Mouse (Mus musculus): ENCODE measurements around the gene Aste1.

The Aste1 gene

GRCm38 (mm10) chr9:105395218-105395627, at the start of gene Aste1, which contains the start of gene Nek11:
Gene Aste1, plus strand, starts transcription at chr9:105395392.
Gene Nek11, minus strand, starts transcription at chr9:105395524.
- in situ Hi-C loops (cut with MboI) = loop anchor here (25.0 kb wide), 3 partner anchors 258 to 808 kb away; partner anchors contain the start of genes 1700080E11Rik, Mrpl3 and Nudt16

- in situ Hi-C loops (cut with MboI) = no loop called here
Measured at GRCm38 (mm10) chr9:105348242-105349031, 46.8 kb upstream of the Aste1 start.

DNA sequence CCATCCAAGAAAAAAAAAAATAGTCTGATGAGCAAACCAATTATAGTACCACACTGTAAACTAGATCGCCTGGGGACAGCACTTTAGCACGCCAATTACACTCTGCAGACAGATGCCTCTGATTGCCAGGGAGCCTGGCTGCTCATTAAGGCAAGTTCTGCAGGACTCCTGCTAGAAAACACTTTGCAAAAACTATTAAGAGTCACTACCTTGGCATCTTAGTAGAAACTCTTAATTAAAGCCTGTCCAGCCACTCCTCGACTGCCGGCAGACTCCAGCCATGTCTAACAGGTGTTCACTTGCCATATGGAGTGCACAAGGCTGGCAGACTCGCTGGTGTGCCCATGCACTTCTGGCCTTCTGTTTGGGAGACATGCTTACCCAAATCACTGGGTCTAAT, 46.2 kb upstream of the Aste1 start:
- in situ Hi-C loops (cut with MboI) = no loop called here

GRCm38 (mm10) chr9:105362181-105362580, 33.0 kb upstream of the Aste1 start:
- in situ Hi-C loops (cut with MboI) = no loop called here

DNA sequence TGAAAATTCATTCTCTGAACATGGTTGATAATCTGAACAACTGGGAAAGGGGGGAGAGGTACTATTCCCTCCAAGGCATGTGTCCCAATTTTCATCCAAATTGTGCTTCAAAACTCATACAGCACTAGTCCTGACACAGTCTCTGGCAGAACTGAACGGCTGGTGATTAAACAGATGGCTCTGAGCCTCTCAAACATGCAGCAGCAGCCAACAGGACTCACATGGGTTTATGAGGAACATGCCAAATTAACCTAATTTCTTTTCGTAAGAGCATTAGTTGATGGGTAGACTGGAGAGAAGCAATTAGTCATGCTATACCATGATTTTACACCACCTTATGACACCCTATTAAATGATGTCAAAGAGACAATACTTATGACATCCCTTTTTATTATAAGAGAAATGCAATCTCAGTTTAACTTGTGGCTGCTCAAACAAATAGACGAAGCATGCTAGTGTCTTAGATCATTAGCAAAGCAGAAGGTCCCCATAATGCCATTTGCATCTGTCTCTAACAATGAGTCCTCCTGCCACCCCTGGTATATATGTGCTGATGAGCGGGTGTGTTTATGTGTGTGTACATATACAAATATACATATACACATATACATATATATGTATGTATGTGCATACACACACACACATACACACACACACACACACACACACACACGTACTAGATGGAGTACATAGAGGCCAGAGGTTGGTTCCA, 31.5 kb upstream of the Aste1 start:
- in situ Hi-C loops (cut with MboI) = no loop called here

GRCm38 (mm10) chr9:105366199-105366598, 29.0 kb upstream of the Aste1 start:
- in situ Hi-C loops (cut with MboI) = no loop called here

DNA sequence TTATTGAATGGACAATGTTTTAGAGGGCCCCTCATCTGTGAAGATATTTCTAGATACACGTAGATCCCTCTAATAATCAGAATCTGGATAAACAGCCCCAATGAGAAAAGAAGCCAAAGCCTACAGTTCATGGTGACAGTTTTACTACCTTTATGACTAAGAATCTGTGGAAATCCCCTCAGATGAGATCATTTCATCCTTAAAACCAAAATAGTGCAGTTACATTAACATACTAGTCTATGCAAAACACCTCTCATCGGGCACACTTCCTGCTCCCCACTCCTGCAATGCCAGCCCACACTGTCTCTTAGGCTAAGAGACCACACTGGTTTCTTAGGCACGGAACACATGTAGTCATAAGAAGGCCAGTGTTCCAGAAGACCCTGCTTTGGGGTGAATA, 26.6 kb upstream of the Aste1 start:
- in situ Hi-C loops (cut with MboI) = no loop called here

DNA sequence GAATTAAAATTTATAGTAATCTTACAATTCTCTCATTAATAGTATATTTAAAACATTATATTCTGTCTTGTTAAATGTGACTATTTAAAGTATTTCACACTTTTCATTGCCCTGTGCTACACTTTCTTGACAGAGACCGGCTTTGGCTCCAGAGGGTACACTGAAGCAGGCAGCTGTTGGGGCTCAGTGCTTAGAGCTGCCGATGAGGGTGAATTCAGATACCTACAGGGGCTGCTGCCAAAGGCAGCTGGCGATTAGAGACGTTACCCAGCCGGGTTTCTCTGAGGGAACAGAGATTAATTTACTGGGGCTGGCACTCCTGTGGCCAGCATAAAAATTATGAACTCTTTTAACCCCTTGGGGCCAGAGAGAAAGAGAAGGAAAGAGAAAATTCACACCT, 20.8 kb upstream of the Aste1 start:
- in situ Hi-C loops (cut with MboI) = no loop called here

DNA sequence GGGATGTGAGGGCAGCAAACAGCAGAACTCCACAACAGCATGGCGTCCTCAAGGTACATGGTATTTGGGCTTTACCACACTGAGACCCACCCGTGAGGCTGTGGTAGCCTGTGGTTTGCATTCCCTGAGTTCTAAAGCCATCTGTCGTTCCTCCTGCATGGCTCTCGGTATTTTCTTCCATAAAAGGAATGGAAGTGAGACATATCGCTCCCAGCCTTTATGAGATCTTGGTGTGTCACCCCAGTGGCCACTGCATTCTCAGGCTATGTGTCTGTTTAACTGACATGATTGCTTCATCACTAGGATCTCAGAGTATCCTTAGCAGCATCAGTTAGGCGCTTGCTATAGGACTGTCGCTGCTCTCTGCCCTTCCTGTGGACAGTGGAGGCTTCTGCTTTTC, 18.8 kb upstream of the Aste1 start:
- in situ Hi-C loops (cut with MboI) = loop anchor here (25.0 kb wide), 3 partner anchors 239 to 789 kb away; partner anchors contain the start of genes 1700080E11Rik, Mrpl3 and Nudt16

DNA sequence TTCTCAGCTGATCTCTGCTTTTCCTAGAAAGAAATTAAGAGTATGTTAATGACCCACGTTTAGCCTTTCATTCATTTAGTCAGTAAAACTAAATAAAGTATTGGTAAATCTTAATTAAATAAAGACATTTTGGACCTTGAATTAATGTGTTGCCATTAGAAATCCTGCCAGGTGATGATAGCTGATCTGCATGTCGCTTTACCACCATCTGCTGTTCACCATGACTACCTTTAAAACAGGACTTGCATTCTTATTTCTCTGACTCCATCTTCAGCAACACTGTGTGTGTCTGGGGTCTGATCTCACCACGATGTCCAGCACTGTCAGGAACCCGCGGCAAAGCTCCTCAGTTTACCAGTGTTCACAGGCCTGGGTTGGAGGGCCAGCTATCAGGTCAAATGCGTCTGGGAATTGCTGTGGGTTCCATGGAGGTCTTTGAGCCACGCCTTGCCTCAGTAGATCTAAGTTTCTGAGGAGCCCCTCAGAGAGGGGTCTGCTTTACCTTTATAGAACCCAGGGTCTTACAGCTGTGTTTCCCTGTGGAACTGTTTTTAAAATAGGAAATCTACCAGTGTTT, 18.1 kb upstream of the Aste1 start:
- in situ Hi-C loops (cut with MboI) = loop anchor here (25.0 kb wide), 3 partner anchors 240 to 790 kb away; partner anchors contain the start of genes 1700080E11Rik, Mrpl3 and Nudt16

DNA sequence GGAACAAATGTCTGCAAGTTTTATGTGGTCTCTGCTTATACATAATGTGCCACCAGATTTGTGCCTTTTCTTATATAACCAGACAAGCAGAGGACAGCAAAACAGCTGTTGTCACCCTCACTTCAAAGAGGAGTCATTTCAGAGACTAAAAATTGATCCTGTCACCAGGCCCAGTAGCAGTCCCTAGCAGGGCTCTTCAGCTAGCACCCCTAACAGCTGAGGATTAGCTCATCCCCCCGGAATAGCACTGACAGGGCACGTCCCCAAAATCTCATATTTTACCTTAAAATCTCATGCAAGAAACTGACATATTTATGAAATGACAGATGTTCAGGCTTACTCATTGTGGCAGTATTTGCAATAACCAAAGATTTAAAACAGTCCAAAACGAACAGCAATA, 17.6 kb upstream of the Aste1 start:
- in situ Hi-C loops (cut with MboI) = loop anchor here (25.0 kb wide), 3 partner anchors 240 to 790 kb away; partner anchors contain the start of genes 1700080E11Rik, Mrpl3 and Nudt16

- in situ Hi-C loops (cut with MboI) = loop anchor here (25.0 kb wide), 3 partner anchors 242 to 792 kb away; partner anchors contain the start of genes 1700080E11Rik, Mrpl3 and Nudt16
Measured at GRCm38 (mm10) chr9:105379533-105380145, 15.6 kb upstream of the Aste1 start.

- in situ Hi-C loops (cut with MboI) = loop anchor here (25.0 kb wide), 3 partner anchors 250 to 800 kb away; partner anchors contain the start of genes 1700080E11Rik, Mrpl3 and Nudt16
Measured at GRCm38 (mm10) chr9:105387403-105387802, 7.8 kb upstream of the Aste1 start.

DNA sequence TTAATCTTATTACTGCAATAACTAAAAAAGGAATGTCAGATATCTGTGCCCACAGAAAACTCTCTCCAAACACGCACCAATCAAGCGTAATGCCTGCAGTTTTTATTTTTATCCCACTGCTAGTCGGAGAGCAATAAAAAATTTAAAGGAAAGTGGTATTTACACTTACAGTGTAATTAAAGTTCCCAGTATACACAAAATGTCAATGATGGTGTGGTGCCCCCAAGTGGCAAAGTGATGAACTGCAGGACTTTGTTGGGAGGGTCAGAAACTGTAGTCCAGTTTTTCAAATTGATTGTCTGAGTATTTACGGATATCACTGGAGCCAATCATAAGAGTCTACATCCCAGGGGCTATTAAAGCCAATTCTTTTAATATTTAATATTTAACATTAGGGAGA, 5.9 kb upstream of the Aste1 start:
- in situ Hi-C loops (cut with MboI) = loop anchor here (25.0 kb wide), 3 partner anchors 252 to 802 kb away; partner anchors contain the start of genes 1700080E11Rik, Mrpl3 and Nudt16

- in situ Hi-C loops (cut with MboI) = loop anchor here (25.0 kb wide), 3 partner anchors 253 to 803 kb away; partner anchors contain the start of genes 1700080E11Rik, Mrpl3 and Nudt16
Measured at GRCm38 (mm10) chr9:105390616-105391015, 4.6 kb upstream of the Aste1 start.

DNA sequence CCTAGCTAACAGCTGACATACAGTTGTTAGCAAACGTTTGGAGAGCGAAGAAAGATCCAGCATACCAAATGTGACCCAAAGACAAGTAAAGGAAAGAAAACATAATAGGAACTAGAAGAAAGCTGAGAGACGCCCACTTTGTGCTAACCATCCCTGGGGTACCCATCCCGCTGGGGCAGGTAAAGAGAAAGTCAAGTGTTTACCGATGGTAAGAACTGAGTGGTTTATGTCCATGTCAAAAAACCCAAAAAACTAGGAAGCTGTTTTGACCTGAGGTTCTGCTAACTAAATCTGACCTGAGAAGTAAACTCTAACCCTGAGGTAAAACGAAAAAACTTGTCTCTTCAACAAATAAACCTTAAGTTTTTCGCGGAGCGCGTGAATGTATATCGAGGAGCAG, 472 bp upstream of the Aste1 start:
- in situ Hi-C loops (cut with MboI) = loop anchor here (25.0 kb wide), 3 partner anchors 257 to 807 kb away; partner anchors contain the start of genes 1700080E11Rik, Mrpl3 and Nudt16

GRCm38 (mm10) chr9:105408549-105408948, 13.4 kb downstream of the Aste1 start:
- in situ Hi-C loops (cut with MboI) = no loop called here

DNA sequence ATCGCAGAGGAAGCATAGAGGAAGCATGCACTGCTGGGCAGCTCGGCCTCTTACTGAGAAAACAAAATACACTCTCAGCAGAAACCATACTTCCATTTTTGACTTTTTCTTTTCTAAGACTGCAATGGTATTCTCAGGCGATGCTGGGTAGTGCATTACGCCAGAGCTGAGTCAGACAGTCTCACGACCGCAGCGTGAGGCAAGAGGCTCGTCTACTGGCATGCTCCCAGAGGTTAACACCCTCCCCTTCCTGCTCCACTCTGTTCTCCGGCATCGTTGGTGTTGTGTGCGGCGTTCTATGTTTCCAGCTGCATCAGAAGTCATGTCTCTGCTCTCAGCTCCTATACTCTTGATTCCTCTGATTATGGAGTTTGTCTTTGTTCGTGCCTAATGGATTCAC, 63.8 kb downstream of the Aste1 start:
- in situ Hi-C loops (cut with MboI) = no loop called here

GRCm38 (mm10) chr9:105461496-105461895, 66.3 kb downstream of the Aste1 start:
- in situ Hi-C loops (cut with MboI) = no loop called here

All from mature B cell (primary cell).